Mouse (Mus musculus) frontal cortex, postnatal 10 days (tissue): ENCODE measurements around the gene D230025D16Rik.
A peak's percentile ranks its signal among the peaks of the same experiment; 100 is the strongest.
"Not testable (repeated sequence)": the region's sequence is repeated elsewhere in the genome, so short reads cannot be mapped to it uniquely, and the experiment has no call there.

Source experiments
- DNase-seq, 2 experiments: peaks; one replicate each; pipeline ENCODE4 v3.0.0; 2022; ENCODE audit warnings: low spot score in 2 of 2, mixed read lengths in 1 of 2

Gene D230025D16Rik

DNA sequence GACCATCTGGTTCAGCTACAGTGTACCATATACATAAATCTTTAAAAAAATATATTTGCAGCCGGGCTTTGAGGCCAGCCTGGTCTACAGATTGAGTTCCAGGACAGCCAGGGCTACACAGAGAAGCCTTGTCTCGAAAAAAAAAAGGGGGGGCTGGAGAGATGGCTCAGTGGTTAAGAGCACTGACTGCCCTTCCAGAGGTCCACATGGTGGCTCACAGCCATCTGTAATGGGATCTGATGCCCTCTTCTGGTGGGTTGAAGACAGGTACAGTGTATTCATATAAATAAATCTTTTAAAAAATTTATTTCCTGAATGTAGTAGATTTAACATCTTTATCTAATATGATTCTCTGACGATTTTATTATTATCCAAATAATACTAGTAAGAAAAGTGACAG is 66.9 kb downstream of the D230025D16Rik start:
- DNase-seq = not testable (repeated sequence)

DNA sequence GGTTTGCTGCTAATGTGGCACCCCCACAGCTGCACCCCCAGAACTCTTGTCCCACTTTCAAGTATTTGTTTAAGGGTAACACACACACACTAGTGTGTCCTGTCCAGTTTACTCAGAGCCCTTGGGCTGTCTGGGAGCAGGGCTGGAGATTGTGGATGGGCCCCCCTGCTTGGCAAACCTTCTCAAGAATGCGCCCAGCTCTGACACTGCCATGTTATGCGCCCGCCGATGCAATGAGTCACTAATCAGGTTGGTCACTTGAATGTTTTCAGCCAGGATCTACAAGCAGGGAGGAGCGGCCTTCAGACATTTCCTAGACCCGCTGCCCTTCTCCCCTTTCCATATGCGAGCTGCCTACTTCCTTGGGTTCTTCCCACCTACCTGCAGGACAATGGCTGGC is 67.5 kb downstream of the D230025D16Rik start:
- DNase-seq = no peak

DNA sequence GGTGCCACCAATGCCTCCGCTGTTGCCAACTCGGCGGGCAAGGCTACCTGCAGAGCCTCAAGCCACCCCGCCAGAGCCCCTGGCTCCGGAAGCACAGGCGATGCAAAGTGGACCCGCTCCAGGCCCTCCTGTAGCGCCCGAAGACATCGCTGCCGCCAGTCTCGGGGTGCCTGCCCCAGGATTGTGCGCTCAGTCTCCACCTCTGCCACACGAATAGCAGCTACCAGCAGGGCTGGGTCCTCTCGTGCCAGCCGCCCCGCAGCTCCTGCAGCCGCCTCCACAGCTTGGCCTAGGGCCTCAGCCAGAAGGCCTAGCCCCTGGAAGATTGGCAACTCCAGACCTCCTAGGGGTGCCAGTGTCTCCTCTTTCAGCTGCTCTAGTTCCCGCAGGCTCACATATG is 68.5 kb downstream of the D230025D16Rik start:
- DNase-seq = no peak

DNA sequence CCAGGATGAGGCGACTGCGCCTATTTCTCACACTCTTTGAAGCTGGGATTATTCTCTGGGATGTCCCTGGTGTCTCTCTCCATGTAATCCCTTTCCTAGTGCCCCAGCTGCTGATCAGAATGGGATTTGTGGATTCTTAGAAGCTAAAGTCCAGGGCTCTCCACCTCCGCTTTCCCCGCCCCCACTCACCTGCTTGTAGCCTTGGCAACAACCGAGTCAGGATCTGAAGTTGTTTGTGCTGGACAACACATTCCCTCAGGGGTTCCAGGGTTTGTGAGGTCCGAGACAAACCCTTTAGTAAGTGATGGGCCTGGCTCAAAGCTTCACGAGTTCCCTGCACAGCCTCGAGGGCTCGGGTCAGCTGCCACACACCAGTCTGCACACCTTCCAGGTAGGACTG is 69.8 kb downstream of the D230025D16Rik start:
- no peak for DNase-seq

DNA sequence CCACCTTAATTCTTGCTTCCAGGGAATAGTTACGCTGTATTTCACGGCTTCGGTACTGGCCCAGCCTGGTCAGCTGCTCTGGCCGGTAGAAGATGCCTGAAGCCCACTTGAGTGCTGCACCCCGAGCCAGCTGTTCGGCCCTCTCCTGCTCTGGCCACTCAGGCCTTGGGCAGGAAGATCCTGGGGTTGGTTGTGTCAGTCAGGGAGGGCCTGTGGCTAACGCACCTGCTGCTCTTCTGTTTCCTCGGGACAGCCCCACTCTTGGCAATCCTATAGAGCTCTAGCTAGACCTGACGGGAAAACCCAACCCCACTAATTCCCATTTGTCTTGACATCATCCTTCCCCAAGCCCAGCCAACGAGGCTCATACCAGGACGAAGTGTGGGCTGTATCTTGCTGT is 70.3 kb downstream of the D230025D16Rik start:
- DNase-seq = no peak

DNA sequence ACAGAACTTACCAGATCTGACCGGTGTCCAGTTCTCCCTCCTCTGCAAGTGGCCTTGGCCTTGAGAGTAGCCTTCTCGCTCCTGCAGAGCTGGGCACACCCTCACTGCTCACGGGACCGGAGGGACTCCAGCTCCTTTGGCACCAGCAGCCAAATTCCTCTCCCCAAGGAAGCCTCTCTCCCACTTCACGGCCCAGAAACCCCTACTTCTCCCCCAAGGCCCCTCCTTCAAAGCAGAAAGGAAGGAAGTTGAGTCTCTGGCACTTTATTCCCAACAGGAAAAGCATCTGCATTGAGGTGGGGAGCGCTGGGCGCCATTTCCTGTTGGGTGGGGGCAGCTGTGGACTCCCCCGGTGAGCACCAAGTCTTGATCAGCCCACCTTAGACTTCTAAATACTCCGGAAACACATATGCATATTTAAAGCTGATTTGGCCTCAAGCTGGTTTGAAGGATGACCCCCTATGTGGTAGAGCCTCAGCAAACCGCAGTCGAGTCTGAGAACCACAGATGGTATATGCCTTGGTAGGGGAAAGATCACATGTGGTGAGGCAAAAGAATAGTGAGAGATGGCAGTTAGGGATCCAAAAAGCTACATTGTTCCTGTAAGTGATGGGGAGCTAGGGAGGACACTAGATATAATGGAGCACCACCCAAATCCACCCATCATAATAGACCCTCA is 71.1 kb downstream of the D230025D16Rik start, which contains the start of gene Exoc3l:
Gene Exoc3l (minus strand): TSS at position 207 of the 679 bp plus-strand sequence.
- no peak for DNase-seq

DNA sequence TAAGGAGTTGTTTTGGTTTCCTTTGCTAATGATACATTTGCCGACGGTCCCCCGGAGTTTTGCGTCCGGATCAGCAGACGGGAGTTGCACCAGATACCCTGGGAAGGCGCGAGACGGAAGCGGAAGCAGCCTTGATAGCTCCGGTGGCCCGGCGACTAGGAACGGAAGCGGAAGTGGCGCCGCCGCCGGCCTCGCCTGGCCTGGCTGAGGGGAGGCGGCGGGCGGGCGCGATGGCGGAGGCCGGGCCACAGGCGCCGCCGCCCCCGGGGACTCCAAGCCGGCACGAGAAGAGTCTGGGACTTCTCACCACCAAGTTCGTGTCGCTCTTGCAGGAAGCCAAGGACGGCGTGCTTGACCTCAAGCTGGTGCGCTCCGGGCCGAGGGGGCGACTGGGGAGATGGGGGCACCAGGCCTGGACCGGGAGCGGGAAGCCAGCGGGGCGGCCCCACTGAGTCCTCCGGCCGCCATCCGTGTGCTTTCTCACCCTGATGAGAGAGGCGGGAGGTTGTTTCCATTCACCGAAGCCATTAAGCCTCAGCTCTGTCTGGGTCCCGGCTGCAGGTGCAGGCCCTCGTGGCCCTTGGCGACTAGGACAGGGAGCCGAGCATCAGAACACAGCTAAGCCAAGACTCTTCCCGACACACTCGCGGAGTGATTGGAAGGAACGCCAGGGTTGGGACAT is 72.7 kb downstream of the D230025D16Rik start, which contains the start of gene E2f4:
Gene E2f4 (plus strand): TSS at position 153 of the 682 bp plus-strand sequence.
- DNase-seq = peak; percentile 80 to 89

DNA sequence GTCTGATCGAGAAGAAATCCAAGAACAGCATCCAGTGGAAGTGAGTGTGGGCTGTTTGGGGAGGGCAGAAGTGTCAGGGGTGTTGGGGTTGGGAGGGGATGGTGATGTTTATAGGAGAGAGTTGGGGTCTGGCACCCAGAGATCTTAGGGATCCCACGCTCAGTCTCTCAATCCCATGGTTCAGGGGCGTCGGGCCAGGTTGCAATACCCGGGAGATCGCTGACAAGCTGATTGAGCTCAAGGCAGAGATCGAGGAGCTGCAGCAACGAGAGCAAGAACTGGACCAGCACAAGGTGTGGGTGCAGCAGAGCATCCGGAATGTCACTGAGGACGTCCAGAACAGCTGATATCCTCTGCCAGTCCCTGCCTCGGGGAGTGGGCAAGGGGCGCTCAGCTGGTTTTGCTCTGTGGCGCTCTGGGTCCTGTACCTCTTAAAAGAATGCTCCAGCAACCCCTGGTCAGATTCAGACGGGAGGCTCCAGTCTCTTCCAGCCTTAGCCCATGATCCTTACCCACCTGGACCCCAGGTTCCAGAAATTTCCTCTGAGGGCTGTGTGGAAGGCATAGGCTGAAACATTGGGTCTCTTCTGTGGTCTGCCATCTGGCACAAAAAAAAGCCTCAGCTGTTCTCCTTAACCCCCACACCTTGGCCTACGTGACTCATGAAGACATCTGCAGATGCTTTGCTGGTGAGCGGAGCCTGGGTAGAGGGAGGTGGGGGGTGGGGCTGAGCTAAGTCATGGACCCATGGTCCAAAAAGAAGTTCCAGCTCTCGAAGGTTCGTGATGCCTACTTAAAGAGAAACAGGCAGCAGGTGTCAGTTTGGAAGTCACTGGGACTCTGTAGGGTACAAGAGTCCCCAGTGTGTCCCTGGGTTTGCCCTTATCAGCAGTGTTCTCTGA is 73.7 kb downstream of the D230025D16Rik start:
- DNase-seq = no peak

DNA sequence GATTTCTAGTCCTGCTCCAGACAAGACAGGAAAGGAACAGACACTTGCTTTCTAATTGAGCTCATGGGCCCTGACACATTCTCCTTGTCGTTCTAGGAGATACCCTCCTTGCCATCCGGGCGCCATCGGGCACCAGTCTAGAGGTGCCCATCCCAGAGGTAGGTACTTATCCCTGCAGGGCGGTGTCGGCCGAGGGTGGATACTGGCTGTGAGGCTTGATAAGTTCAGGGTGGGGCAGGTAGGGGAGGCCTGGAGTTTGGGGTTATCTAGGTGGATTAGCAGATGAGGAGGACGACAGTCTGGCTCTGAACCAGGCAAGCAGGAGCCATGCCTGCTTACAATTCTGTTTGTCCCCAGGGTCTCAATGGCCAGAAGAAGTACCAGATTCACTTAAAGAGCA is 75.0 kb downstream of the D230025D16Rik start:
- no peak for DNase-seq
